Mouse (Mus musculus) testis, adult 2 months (tissue): ENCODE measurements around the gene AB124611.

Source experiments
- CTCF ChIP-seq: fragments of 200-500 bp; IDR thresholded peaks from 2 replicates; pipeline ENCODE4 v1.5.1; 2012; ENCODE audit warnings: low read depth, mild to moderate bottlenecking, inconsistent platforms, low read length, moderate library complexity; ENCODE audit not compliant: control insufficient read depth, insufficient read depth, insufficient replicate concordance
- POLR2A ChIP-seq: fragments of 200-500 bp; IDR thresholded peaks from 2 replicates; pipeline ENCODE4 v1.6.1; 2012; ENCODE audit warnings: low read depth, mild to moderate bottlenecking, inconsistent platforms, low read length, moderate library complexity; ENCODE audit not compliant: control insufficient read depth

DNA sequence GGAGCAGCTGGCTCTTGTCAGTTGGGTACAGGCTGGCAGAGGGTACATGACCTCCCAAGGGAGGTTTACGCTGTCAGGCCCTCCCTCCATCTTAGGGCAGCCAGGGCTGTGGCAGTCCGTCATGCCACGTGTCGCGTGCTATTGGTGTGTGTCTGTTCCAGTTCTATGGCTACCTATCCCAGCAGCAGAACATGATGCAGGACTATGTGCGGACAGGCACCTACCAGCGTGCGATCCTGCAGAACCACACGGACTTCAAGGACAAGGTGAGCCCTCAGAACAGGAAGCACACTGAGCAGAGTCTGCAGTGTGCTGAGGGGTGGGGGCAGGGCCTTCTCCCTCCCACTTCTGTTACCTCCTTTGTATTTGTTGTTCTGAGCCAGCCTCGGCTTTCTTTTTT is 49.3 kb downstream of the AB124611 start:
- TF ChIP-seq CTCF (no peak), POLR2A (no peak)
